Mouse (Mus musculus) CH12.LX (cell line): ENCODE data around the gene Chd4. TPM values are rescaled to one million over a fixed set of nuclear protein-coding genes. Genes with fewer than 3 reads are reported as not detected.

ENCODE experiments used
- DNase-seq: peaks from one replicate; pipeline ENCODE4 v3.0.0-alpha.2; 2013; ENCODE audit errors: extremely low read depth
- H3K27ac ChIP-seq: 2 replicates; pipeline ENCODE4 v1.5.1; 2012; ENCODE audit warnings: low read depth, mild to moderate bottlenecking, control low read depth, moderate library complexity; ENCODE audit not compliant: insufficient read depth
- H3K27me3 ChIP-seq: replicated peaks from 2 replicates; pipeline ENCODE3; 2012; ENCODE audit warnings: inconsistent platforms
- H3K36me3 ChIP-seq, 2 experiments: replicated peaks in 1 of 2; 2 replicates each; pipeline versions ENCODE3 to v1.6.1; 2012; ENCODE audit warnings: inconsistent platforms in 1 of 2, low read length in 1 of 2, mild to moderate bottlenecking in 1 of 2, mixed read lengths in 1 of 2, moderate library complexity in 1 of 2; ENCODE audit not compliant: control insufficient read depth in 1 of 2, insufficient read depth in 1 of 2
- H3K4me1 ChIP-seq, 2 experiments: 2 replicates each; pipeline ENCODE4 v1.6.1; 2012; ENCODE audit warnings: inconsistent platforms in 1 of 2, moderate library complexity in 1 of 2; ENCODE audit not compliant: insufficient read depth in 2 of 2, control insufficient read depth in 1 of 2
- H3K4me2 ChIP-seq: 2 replicates; pipeline ENCODE4 v1.6.1; 2012; ENCODE audit warnings: low read depth, mild to moderate bottlenecking, control low read depth; ENCODE audit not compliant: poor library complexity, insufficient read depth, severe bottlenecking
- H3K4me3 ChIP-seq, 3 experiments: fragments of 150-350 bp in 1 of 3; sonication (generic) in 1 of 3; replicated peaks in 1 of 3; 2 replicates each; pipeline versions ENCODE3 to v1.5.1; 2011 to 2012; ENCODE audit warnings: low read depth in 2 of 3, low read length in 2 of 3, mild to moderate bottlenecking in 2 of 3, moderate library complexity in 2 of 3, control low read depth in 1 of 3, improper control_type of control experiment in 1 of 3, inconsistent platforms in 1 of 3, mixed read lengths in 1 of 3; ENCODE audit not compliant: poor library complexity in 1 of 3
- H3K79me2 ChIP-seq: replicated peaks from 2 replicates; pipeline ENCODE4 v1.6.1; 2012; ENCODE audit warnings: mild to moderate bottlenecking, moderate library complexity; ENCODE audit not compliant: control insufficient read depth, poor library complexity, insufficient read depth, severe bottlenecking; ENCODE audit errors: extremely low read depth
- H3K9ac ChIP-seq: 2 replicates; pipeline ENCODE4 v1.6.1; 2012; ENCODE audit warnings: low read depth, mild to moderate bottlenecking, control low read depth, moderate library complexity; ENCODE audit not compliant: insufficient read depth
- H3K9me3 ChIP-seq: replicated peaks from 2 replicates; pipeline ENCODE3; 2012; ENCODE audit warnings: low read length, inconsistent platforms, mixed read lengths
- CHD1 ChIP-seq: IDR thresholded peaks from 2 replicates; pipeline ENCODE4 v1.6.1; 2012; ENCODE audit warnings: low read depth, low read length, improper control_type of control experiment, inconsistent platforms
- CTCF ChIP-seq, 2 experiments: IDR thresholded peaks in 1 of 2; conservative IDR thresholded peaks in 1 of 2; 2 replicates each; pipeline ENCODE4 v1.5.1; 2011 to 2012; ENCODE audit warnings: low read depth in 2 of 2, low read length in 2 of 2, improper control_type of control experiment in 1 of 2, inconsistent platforms in 1 of 2, mild to moderate bottlenecking in 1 of 2, moderate library complexity in 1 of 2
- ELF1 ChIP-seq: IDR thresholded peaks from 2 replicates; pipeline ENCODE4 v1.6.1; 2014; ENCODE audit warnings: low read depth, mild to moderate bottlenecking, inconsistent platforms, low read length, improper control_type of control experiment
- ETS1 ChIP-seq: conservative IDR thresholded peaks from 2 replicates; pipeline ENCODE4 v1.6.1; 2012; ENCODE audit warnings: low read depth, mild to moderate bottlenecking, inconsistent platforms, low read length, improper control_type of control experiment, moderate library complexity
- GABPA ChIP-seq: IDR thresholded peaks from 2 replicates; pipeline ENCODE4 v1.6.1; 2012; ENCODE audit warnings: low read depth, low read length, improper control_type of control experiment, inconsistent platforms; ENCODE audit not compliant: insufficient replicate concordance
- JUND ChIP-seq: conservative IDR thresholded peaks from 2 replicates; pipeline ENCODE4 v1.6.1; 2011; ENCODE audit warnings: low read depth, low read length, improper control_type of control experiment
- KAT2A ChIP-seq: IDR thresholded peaks from 2 replicates; pipeline ENCODE4 v1.6.1; 2012; ENCODE audit warnings: low read length, improper control_type of control experiment, inconsistent platforms; ENCODE audit not compliant: insufficient replicate concordance
- MAZ ChIP-seq: IDR thresholded peaks from 2 replicates; pipeline ENCODE4 v1.6.1; 2012; ENCODE audit warnings: low read depth, mild to moderate bottlenecking, inconsistent platforms, low read length, improper control_type of control experiment, moderate library complexity
- MXI1 ChIP-seq: IDR thresholded peaks from 2 replicates; pipeline ENCODE4 v1.6.1; 2011; ENCODE audit warnings: mild to moderate bottlenecking, low read depth, low read length, improper control_type of control experiment
- MYC ChIP-seq: IDR thresholded peaks from 2 replicates; pipeline ENCODE4 v1.6.1; 2011; ENCODE audit warnings: low read depth, mild to moderate bottlenecking, improper control_type of control experiment, low read length
- NRF1 ChIP-seq: IDR thresholded peaks from 2 replicates; pipeline ENCODE4 v1.6.1; 2014; ENCODE audit warnings: low read depth, mild to moderate bottlenecking, inconsistent platforms, low read length, improper control_type of control experiment, moderate library complexity
- PAX5 ChIP-seq: IDR thresholded peaks from 2 replicates; pipeline ENCODE4 v1.6.1; 2012; ENCODE audit warnings: low read length, inconsistent platforms, mixed read lengths
- POLR2A ChIP-seq: IDR thresholded peaks from 2 replicates; pipeline ENCODE4 v1.6.1; 2011; ENCODE audit warnings: low read depth, mild to moderate bottlenecking, improper control_type of control experiment, low read length
- POLR2AphosphoS2 ChIP-seq: IDR thresholded peaks from 2 replicates; pipeline ENCODE4 v1.6.1; 2011; ENCODE audit warnings: low read depth, low read length, improper control_type of control experiment
- RAD21 ChIP-seq: IDR thresholded peaks from 2 replicates; pipeline ENCODE4 v1.6.1; 2011; ENCODE audit warnings: low read depth, mild to moderate bottlenecking, low read length, improper control_type of control experiment, moderate library complexity
- RCOR1 ChIP-seq: conservative IDR thresholded peaks from 2 replicates; pipeline ENCODE4 v1.6.1; 2012; ENCODE audit warnings: low read depth, mild to moderate bottlenecking, inconsistent platforms, low read length, improper control_type of control experiment
- TBP ChIP-seq: conservative IDR thresholded peaks from 2 replicates; pipeline ENCODE4 v1.6.1; 2011; ENCODE audit warnings: low read depth, low read length, improper control_type of control experiment
- ZKSCAN1 ChIP-seq: IDR thresholded peaks from 2 replicates; pipeline ENCODE4 v1.6.1; 2012; ENCODE audit warnings: low read depth, inconsistent platforms, low read length, improper control_type of control experiment, borderline replicate concordance
- ZMIZ1 ChIP-seq: IDR thresholded peaks from 2 replicates; pipeline ENCODE4 v1.6.1; 2012; ENCODE audit warnings: low read depth, mild to moderate bottlenecking, inconsistent platforms, low read length, improper control_type of control experiment
- ZNF384 ChIP-seq: IDR thresholded peaks from 2 replicates; pipeline ENCODE4 v1.6.1; 2012; ENCODE audit warnings: low read depth, low read length, improper control_type of control experiment, inconsistent platforms
- dilution Hi-C: fragments of 300-500 bp; cut with MboI; formaldehyde crosslinking; loops from 2 replicates; pipeline ENCODE4 v1.14.3; 2020; ENCODE audit warnings: low sequenced_read_pairs; ENCODE audit not compliant: extremely low pct_unique_long_range_greater_than_20kb, extremely low pct_ligation_motif_present
- in situ Hi-C: fragments of 300-500 bp; cut with MboI; formaldehyde crosslinking; loops from 3 replicates; pipeline ENCODE4 v1.14.3; 2019; ENCODE audit warnings: low sequenced_read_pairs, low pct_ligation_motif_present, low pct_unique_long_range_greater_than_20kb, mixed read lengths
- polyA plus RNA-seq: library from polyadenylated mRNA; unstranded; fragments of >175 nt; gene quantifications from 2 replicates; pipeline ENCODE4 v1.2.1, GENCODE M21; 2012; ENCODE audit warnings: low read depth; ENCODE audit not compliant: insufficient read length
- total RNA-seq, 2 experiments: library from RNA; depleted of rRNA; stranded (reverse); fragments of 300-350 nt in 1 of 2; fragments of >200 nt in 1 of 2; gene quantifications; 2 replicates each; pipeline ENCODE4 v1.2.3; 2012 to 2014

Gene Chd4
- total and polyA plus RNA-seq, 3 experiments: 72.7 to 200 (median 165) TPM

DNA sequence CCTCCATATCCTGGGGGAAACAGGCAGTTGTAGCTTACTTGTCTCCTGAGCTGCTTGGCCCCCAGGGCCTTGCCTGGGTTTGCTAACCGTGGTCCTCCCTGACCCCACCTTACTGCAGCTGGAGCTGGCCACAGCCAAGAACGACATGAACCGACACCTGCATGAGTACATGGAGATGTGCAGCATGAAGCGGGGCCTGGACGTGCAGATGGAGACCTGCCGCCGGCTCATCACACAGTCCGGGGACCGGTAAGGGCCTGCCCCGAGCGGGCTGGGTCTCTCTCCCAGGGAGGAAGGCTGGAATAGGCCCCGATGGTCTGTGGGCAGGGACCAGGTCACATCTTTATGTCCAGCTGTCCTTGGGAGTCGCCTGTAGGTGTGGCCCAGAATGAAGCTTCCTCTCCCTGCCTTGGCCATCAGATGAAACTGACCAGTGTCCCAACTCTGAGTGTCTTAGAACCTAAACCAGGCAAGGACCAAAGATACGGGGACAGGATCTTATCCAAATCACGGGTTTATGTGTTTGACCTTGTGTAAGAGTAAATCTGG, 63.2 kb downstream of the Chd4 start:
- TF ChIP-seq ZMIZ1 (peak; percentile 52; the same call in 1 of the 2 replicates), POLR2A (no peak)
- H3K36me3 ChIP-seq: peaks cover 73 to 86% of the 10 kb centered on the region in 2 experiments
- H3K27ac ChIP-seq: no peak overlapping the region
- no peak overlapping the region for H3K4me3 ChIP-seq
- dilution Hi-C loops: no loop called here
- H3K9me3 ChIP-seq: no peaks in the 10 kb centered on the region
- in situ Hi-C loops: loop anchor here (5.0 kb wide), 1 partner anchor 113 kb away; no protein-coding TSS in a partner anchor
- peaks cover 3 to 18% of the 10 kb centered on the region in 2 experiments; a peak in 2 of 4 replicates for H3K4me1 ChIP-seq
- H3K4me2 ChIP-seq: no peak overlapping the region
- no peak for DNase-seq
- H3K9ac ChIP-seq: no peak overlapping the region
- H3K27me3 ChIP-seq: no peaks in the 10 kb centered on the region
- peaks cover 8% of the 10 kb centered on the region for H3K79me2 ChIP-seq

- H3K9ac ChIP-seq: no peak overlapping the region
- H3K9me3 ChIP-seq: no peaks in the 10 kb centered on the region
- no peak for DNase-seq
- in situ Hi-C loops (loop anchor here (5.0 kb wide), 1 partner anchor 112 kb away; no protein-coding TSS in a partner anchor), dilution Hi-C loops (no loop called here)
- H3K27me3 ChIP-seq: no peaks in the 10 kb centered on the region
- H3K27ac ChIP-seq: no peak overlapping the region
- peaks cover 17% of the 10 kb centered on the region for H3K79me2 ChIP-seq
- no peak overlapping the region for H3K4me3 ChIP-seq
- peaks cover 3 to 18% of the 10 kb centered on the region in 2 experiments; a peak in 2 of 4 replicates for H3K4me1 ChIP-seq
- no peak for TF ChIP-seq TBP
- no peak for TF ChIP-seq ZNF384
- no peak for TF ChIP-seq KAT2A
- TF ChIP-seq POLR2AphosphoS2: no peak
- TF ChIP-seq ZKSCAN1: no peak
- no peak for TF ChIP-seq MXI1
- no peak for TF ChIP-seq PAX5
- TF ChIP-seq NRF1: no peak
- TF ChIP-seq GABPA: no peak
- TF ChIP-seq ETS1: no peak
- no peak for TF ChIP-seq ELF1
- TF ChIP-seq RAD21: no peak
- TF ChIP-seq RCOR1: no peak
- no peak for TF ChIP-seq JUND
- no peak for TF ChIP-seq MYC
- TF ChIP-seq CHD1: no peak
- TF ChIP-seq CTCF (conservative IDR thresholded peaks at IDR 0.05 in 1 of 2, IDR thresholded peaks at IDR 0.05 in 1 of 2; ENCODE audit: low read depth in 2 of 2, low read length in 2 of 2): no peak
- TF ChIP-seq MAZ: no peak
- peaks cover 72 to 88% of the 10 kb centered on the region in 2 experiments for H3K36me3 ChIP-seq
- H3K4me2 ChIP-seq: no peak overlapping the region
Observed at GRCm38 (mm10) chr6:125159773-125160557, 64.2 kb downstream of the Chd4 start.
